Mouse (Mus musculus) neural tube, embryonic 15.5 days (tissue): ENCODE data around the gene Trcg1. TPM values are rescaled to one million over a fixed set of nuclear protein-coding genes. Genes with fewer than 3 reads are reported as not detected.

ENCODE experiments used
- ATAC-seq: fragments of 200-750 bp; cut with Nextera tagmentation; 2 replicates; pipeline ENCODE4 v1.8.0; 2017; ENCODE audit warnings: mild to moderate bottlenecking, moderate TSS enrichment, moderate library complexity; ENCODE audit not compliant: low FRiP score
- H3K27ac ChIP-seq: fragments of 300-500 bp; sonication (generic); replicated peaks from 2 replicates; pipeline ENCODE4 v1.5.1; 2015; ENCODE audit warnings: mild to moderate bottlenecking, inconsistent platforms
- H3K27me3 ChIP-seq: fragments of 300-500 bp; sonication (generic); replicated peaks from 2 replicates; pipeline ENCODE4 v1.6.1; 2015; ENCODE audit warnings: inconsistent platforms
- H3K36me3 ChIP-seq: fragments of 300-500 bp; sonication (generic); 2 replicates; pipeline ENCODE4 v1.6.1; 2015; ENCODE audit warnings: inconsistent platforms
- H3K4me1 ChIP-seq: fragments of 300-500 bp; sonication (generic); 2 replicates; pipeline ENCODE4 v1.6.1; 2015; ENCODE audit warnings: inconsistent platforms
- H3K4me2 ChIP-seq: fragments of 300-500 bp; sonication (generic); 2 replicates; pipeline ENCODE4 v1.6.1; 2015; ENCODE audit warnings: inconsistent platforms, mild to moderate bottlenecking, moderate library complexity
- H3K4me3 ChIP-seq: fragments of 300-500 bp; sonication (generic); replicated peaks from 2 replicates; pipeline ENCODE4 v1.5.1; 2015; ENCODE audit warnings: mild to moderate bottlenecking, inconsistent platforms
- H3K9ac ChIP-seq: fragments of 300-500 bp; sonication (generic); replicated peaks from 2 replicates; pipeline ENCODE4 v1.6.1; 2015; ENCODE audit warnings: mild to moderate bottlenecking, inconsistent platforms
- H3K9me3 ChIP-seq: fragments of 300-500 bp; sonication (generic); replicated peaks from 2 replicates; pipeline ENCODE4 v1.6.1; 2016; ENCODE audit warnings: inconsistent platforms
- WGBS: fragments of 180-500 bp; shearing (Covaris S2); methylation state at CpG from one replicate; pipeline ENCODE4 v1.1.7; 2015; ENCODE audit warnings: mixed read lengths; 5-methylcytosine and 5-hydroxymethylcytosine counted together
- polyA plus RNA-seq: library from polyadenylated mRNA; unstranded; fragments of >200 nt; fragmentation: Nextera tagmentation; extraction: Ambion mirVana; gene quantifications from 2 replicates; pipeline ENCODE4 v1.2.1, GENCODE M21; 2015

Trcg1 gene
- polyA plus RNA-seq, 1 experiment from 2014 or later, result not detected

GRCm38 (mm10) chr9:57233767-57234166 lies 2.6 kb upstream of the Trcg1 start:
- Histone ChIP-seq H3K9ac (no peak overlapping the region), H3K27me3 (no peaks in the 10 kb centered on the region), H3K4me2 (no peak overlapping the region), H3K27ac (no peak overlapping the region), H3K4me1 (no peaks in the 10 kb centered on the region), H3K36me3 (no peaks in the 10 kb centered on the region), H3K4me3 (no peak overlapping the region), H3K9me3 (no peaks in the 10 kb centered on the region)
- 95% methylated on average over 3 of the region's 3 CpGs for WGBS
- no peak for ATAC-seq

- no peak overlapping the region for H3K4me2 ChIP-seq
- no peaks in the 10 kb centered on the region for H3K36me3 ChIP-seq
- H3K27ac ChIP-seq, result no peak overlapping the region
- H3K9ac ChIP-seq, result no peak overlapping the region
- H3K4me3 ChIP-seq, result no peak overlapping the region
- no peak for ATAC-seq
- WGBS, result 83% methylated on average over 5 of the region's 5 CpGs
- no peaks in the 10 kb centered on the region for H3K27me3 ChIP-seq
- H3K9me3 ChIP-seq, result no peaks in the 10 kb centered on the region
- no peaks in the 10 kb centered on the region for H3K4me1 ChIP-seq
Measured at GRCm38 (mm10) chr9:57237705-57238104, 1.3 kb downstream of the Trcg1 start.

GRCm38 (mm10) chr9:57238220-57238619 lies 1.9 kb downstream of the Trcg1 start:
- WGBS, result 97% methylated on average over 2 of the region's 2 CpGs
- no peaks in the 10 kb centered on the region for H3K27me3 ChIP-seq
- no peak overlapping the region for H3K9ac ChIP-seq
- H3K4me2 ChIP-seq, result no peak overlapping the region
- H3K4me1 ChIP-seq, result no peaks in the 10 kb centered on the region
- H3K9me3 ChIP-seq, result no peaks in the 10 kb centered on the region
- H3K4me3 ChIP-seq, result no peak overlapping the region
- H3K27ac ChIP-seq, result no peak overlapping the region
- ATAC-seq, result no peak
- no peaks in the 10 kb centered on the region for H3K36me3 ChIP-seq

- ATAC-seq, result no peak
- H3K9me3 ChIP-seq, result no peaks in the 10 kb centered on the region
- 89% methylated on average over 5 of the region's 5 CpGs for WGBS
Measured at GRCm38 (mm10) chr9:57241111-57241510, 4.8 kb downstream of the Trcg1 start.

GRCm38 (mm10) chr9:57242916-57243315 lies 6.6 kb downstream of the Trcg1 start:
- Histone ChIP-seq H3K36me3 (no peaks in the 10 kb centered on the region), H3K4me3 (no peak overlapping the region), H3K9ac (no peak overlapping the region), H3K4me2 (no peak overlapping the region), H3K4me1 (no peaks in the 10 kb centered on the region), H3K9me3 (no peaks in the 10 kb centered on the region), H3K27ac (no peak overlapping the region), H3K27me3 (no peaks in the 10 kb centered on the region)
- WGBS, result 28% methylated on average over 5 of the region's 5 CpGs
- no peak for ATAC-seq

More at GRCm38 (mm10) chr9:57241111-57241510, 4.8 kb downstream of the Trcg1 start:
- Histone ChIP-seq H3K27ac (no peak overlapping the region), H3K36me3 (no peaks in the 10 kb centered on the region), H3K9ac (no peak overlapping the region), H3K27me3 (no peaks in the 10 kb centered on the region), H3K4me1 (no peaks in the 10 kb centered on the region), H3K4me3 (no peak overlapping the region), H3K4me2 (no peak overlapping the region)

GRCm38 (mm10) chr9:57244106-57244685 lies 7.8 kb downstream of the Trcg1 start:
- no peak for ATAC-seq
- Histone ChIP-seq H3K9me3 (no peaks in the 10 kb centered on the region), H3K27ac (no peak overlapping the region), H3K9ac (no peak overlapping the region), H3K36me3 (no peaks in the 10 kb centered on the region), H3K27me3 (no peaks in the 10 kb centered on the region), H3K4me2 (no peak overlapping the region), H3K4me3 (no peak overlapping the region), H3K4me1 (no peaks in the 10 kb centered on the region)
- WGBS, result 42% methylated on average over 7 of the region's 7 CpGs

- Histone ChIP-seq H3K9ac (no peak overlapping the region), H3K27me3 (no peaks in the 10 kb centered on the region), H3K4me2 (no peak overlapping the region), H3K4me3 (no peak overlapping the region), H3K36me3 (no peaks in the 10 kb centered on the region), H3K27ac (no peak overlapping the region), H3K9me3 (no peaks in the 10 kb centered on the region), H3K4me1 (no peaks in the 10 kb centered on the region)
- WGBS, result 88% methylated on average over 5 of the region's 5 CpGs
- ATAC-seq, result no peak
Measured at GRCm38 (mm10) chr9:57246482-57246881, 10.1 kb downstream of the Trcg1 start.

- H3K9ac ChIP-seq, result no peak overlapping the region
- H3K27ac ChIP-seq, result no peak overlapping the region
- 56% methylated on average over 8 of the region's 8 CpGs for WGBS
- no peaks in the 10 kb centered on the region for H3K36me3 ChIP-seq
- H3K27me3 ChIP-seq, result no peaks in the 10 kb centered on the region
- no peak overlapping the region for H3K4me3 ChIP-seq
- H3K4me2 ChIP-seq, result no peak overlapping the region
- no peaks in the 10 kb centered on the region for H3K9me3 ChIP-seq
- no peaks in the 10 kb centered on the region for H3K4me1 ChIP-seq
- ATAC-seq, result no peak
Measured at GRCm38 (mm10) chr9:57247201-57247671, 10.9 kb downstream of the Trcg1 start.

- Histone ChIP-seq H3K9me3 (no peaks in the 10 kb centered on the region), H3K27me3 (no peaks in the 10 kb centered on the region), H3K27ac (no peak overlapping the region), H3K36me3 (no peaks in the 10 kb centered on the region), H3K4me3 (no peak overlapping the region), H3K4me2 (no peak overlapping the region), H3K9ac (no peak overlapping the region), H3K4me1 (no peaks in the 10 kb centered on the region)
- ATAC-seq, result no peak
- 70% methylated on average over 7 of the region's 7 CpGs for WGBS
Measured at GRCm38 (mm10) chr9:57248030-57248942, 11.9 kb downstream of the Trcg1 start.

- H3K36me3 ChIP-seq, result no peaks in the 10 kb centered on the region; the same call in 1 of the 2 replicates
- ATAC-seq, result no peak
- no peak overlapping the region for H3K9ac ChIP-seq
- H3K4me1 ChIP-seq, result no peaks in the 10 kb centered on the region
- no peaks in the 10 kb centered on the region for H3K27me3 ChIP-seq
- H3K27ac ChIP-seq, result no peak overlapping the region
- no peak overlapping the region for H3K4me2 ChIP-seq
- no peaks in the 10 kb centered on the region for H3K9me3 ChIP-seq
- 93% methylated on average over 4 of the region's 4 CpGs for WGBS
- no peak overlapping the region for H3K4me3 ChIP-seq
Measured at GRCm38 (mm10) chr9:57250026-57250425, 13.7 kb downstream of the Trcg1 start.

GRCm38 (mm10) chr9:57251139-57251538 lies 14.8 kb downstream of the Trcg1 start:
- Histone ChIP-seq H3K9ac (no peak overlapping the region), H3K36me3 (no peaks in the 10 kb centered on the region; the same call in 1 of the 2 replicates), H3K27ac (no peak overlapping the region), H3K4me2 (no peak overlapping the region), H3K4me1 (no peaks in the 10 kb centered on the region), H3K9me3 (no peaks in the 10 kb centered on the region), H3K4me3 (no peak overlapping the region), H3K27me3 (no peaks in the 10 kb centered on the region)
- no peak for ATAC-seq
- 96% methylated on average over 2 of the region's 2 CpGs for WGBS

- Histone ChIP-seq H3K27me3 (no peaks in the 10 kb centered on the region), H3K9ac (no peak overlapping the region), H3K4me1 (no peaks in the 10 kb centered on the region), H3K36me3 (peaks cover 3% of the 10 kb centered on the region; the same call in 1 of the 2 replicates), H3K27ac (no peak overlapping the region), H3K4me2 (no peak overlapping the region), H3K4me3 (no peak overlapping the region), H3K9me3 (no peaks in the 10 kb centered on the region)
- WGBS, result 89% methylated on average over 7 of the region's 7 CpGs
- ATAC-seq, result no peak
Measured at GRCm38 (mm10) chr9:57254061-57254460, 17.7 kb downstream of the Trcg1 start.
